Mouse (Mus musculus) induced T-regulatory cell, adult 2 months (primary cell): ENCODE data around the gene Ccnd2.

ENCODE experiments used
- DNase-seq: peaks from one replicate; pipeline ENCODE4 v3.0.0-alpha.2; 2012; ENCODE audit warnings: low read depth

Gene Ccnd2

GRCm38 (mm10) chr6:127148526-127149302 is 3.3 kb downstream of the Ccnd2 start:
- DNase-seq: peak; percentile 58

GRCm38 (mm10) chr6:127147665-127148064 is 4.3 kb downstream of the Ccnd2 start:
- DNase-seq: peak; percentile 95

GRCm38 (mm10) chr6:127146322-127146947 is 5.6 kb downstream of the Ccnd2 start:
- DNase-seq: no peak

GRCm38 (mm10) chr6:127145464-127146190 is 6.4 kb downstream of the Ccnd2 start:
- DNase-seq: no peak

- no peak for DNase-seq
These were observed 8.3 kb downstream of the Ccnd2 start for GRCm38 (mm10) chr6:127143576-127144288.

GRCm38 (mm10) chr6:127143124-127143520 is 8.9 kb downstream of the Ccnd2 start:
- DNase-seq: peak; percentile 47

- DNase-seq: peak; percentile 91
These were observed 9.6 kb downstream of the Ccnd2 start for GRCm38 (mm10) chr6:127142154-127143123.

- no peak for DNase-seq
These were observed 13.0 kb downstream of the Ccnd2 start for GRCm38 (mm10) chr6:127138962-127139361.

- no peak for DNase-seq
These were observed 18.4 kb downstream of the Ccnd2 start for GRCm38 (mm10) chr6:127133433-127134245.

GRCm38 (mm10) chr6:127132719-127133118 is 19.3 kb downstream of the Ccnd2 start:
- no peak for DNase-seq

GRCm38 (mm10) chr6:127131946-127132345 is 20.0 kb downstream of the Ccnd2 start:
- DNase-seq: no peak

GRCm38 (mm10) chr6:127130377-127130776 is 21.6 kb downstream of the Ccnd2 start:
- DNase-seq: no peak

GRCm38 (mm10) chr6:127129659-127130058 is 22.3 kb downstream of the Ccnd2 start:
- no peak for DNase-seq

GRCm38 (mm10) chr6:127123506-127123905 is 28.5 kb downstream of the Ccnd2 start:
- no peak for DNase-seq

- no peak for DNase-seq
These were observed 29.0 kb downstream of the Ccnd2 start for GRCm38 (mm10) chr6:127122996-127123395.

GRCm38 (mm10) chr6:127122221-127122806 is 29.7 kb downstream of the Ccnd2 start:
- peak; percentile 53 for DNase-seq

- DNase-seq: no peak
These were observed 37.1 kb downstream of the Ccnd2 start for GRCm38 (mm10) chr6:127114753-127115456.

GRCm38 (mm10) chr6:127109402-127109930 is 42.5 kb downstream of the Ccnd2 start, which contains the start of gene Tigar:
Gene Tigar (minus strand): TSS chr6:127109557.
- peak; percentile 97 for DNase-seq
